Mouse (Mus musculus) MEL (cell line): ENCODE measurements around the gene Nek11.

Source experiments
- CTCF ChIP-seq, 3 experiments: IDR thresholded peaks in 2 of 3; conservative IDR thresholded peaks in 1 of 3; 2 replicates each; pipeline ENCODE4 v1.5.1; 2011 to 2012; ENCODE audit warnings: low read length in 3 of 3, low read depth in 2 of 3, mild to moderate bottlenecking in 2 of 3, improper control_type of control experiment in 1 of 3, inconsistent platforms in 1 of 3, mixed read lengths in 1 of 3, moderate library complexity in 1 of 3; ENCODE audit not compliant: control insufficient read depth in 1 of 3, insufficient read depth in 1 of 3, poor library complexity in 1 of 3, severe bottlenecking in 1 of 3
- ELF1 ChIP-seq: IDR thresholded peaks from 2 replicates; pipeline ENCODE4 v1.6.1; 2014; ENCODE audit warnings: low read depth, mild to moderate bottlenecking, inconsistent platforms, low read length, improper control_type of control experiment, moderate library complexity
- EP300 ChIP-seq, 2 experiments: IDR thresholded peaks; 2 replicates each; pipeline ENCODE4 v1.6.1; 2011; ENCODE audit warnings: improper control_type of control experiment in 2 of 2, low read length in 2 of 2, low read depth in 1 of 2, mild to moderate bottlenecking in 1 of 2
- ETS1 ChIP-seq: IDR thresholded peaks from 2 replicates; pipeline ENCODE4 v1.6.1; 2012; ENCODE audit warnings: low read depth, mild to moderate bottlenecking, inconsistent platforms, low read length, improper control_type of control experiment, moderate library complexity
- MYB ChIP-seq: IDR thresholded peaks from 2 replicates; pipeline ENCODE4 v1.6.1; 2011; ENCODE audit warnings: mild to moderate bottlenecking, low read depth, low read length, improper control_type of control experiment
- NELFE ChIP-seq: IDR thresholded peaks from 2 replicates; pipeline ENCODE4 v1.6.1; 2011; ENCODE audit warnings: low read depth, low read length, improper control_type of control experiment
- NRF1 ChIP-seq: IDR thresholded peaks from 2 replicates; pipeline ENCODE4 v1.6.1; 2014; ENCODE audit warnings: low read depth, mild to moderate bottlenecking, inconsistent platforms, low read length, improper control_type of control experiment, moderate library complexity; ENCODE audit not compliant: poor library complexity, insufficient read depth, severe bottlenecking
- POLR2AphosphoS2 ChIP-seq: IDR thresholded peaks from 2 replicates; pipeline ENCODE4 v1.6.1; 2011; ENCODE audit warnings: low read length, improper control_type of control experiment
- TAL1 ChIP-seq: IDR thresholded peaks from 2 replicates; pipeline ENCODE4 v1.6.1; 2012; ENCODE audit warnings: mild to moderate bottlenecking, inconsistent platforms, low read length, moderate library complexity, mixed read lengths

- TF ChIP-seq ELF1 (no peak), TAL1 (no peak), ETS1 (no peak), MYB (no peak), NRF1 (no peak), EP300 (IDR thresholded peaks at IDR 0.05; ENCODE audit: low read depth in 1 of 2, low read length in 2 of 2) (no peak), NELFE (no peak), CTCF (IDR thresholded peaks at IDR 0.05 in 2 of 3, conservative IDR thresholded peaks at IDR 0.05 in 1 of 3; ENCODE audit: control insufficient read depth in 1 of 3, insufficient read depth in 1 of 3, low read depth in 2 of 3, low read length in 3 of 3, poor library complexity in 1 of 3, severe bottlenecking in 1 of 3) (no peak), POLR2AphosphoS2 (no peak)
These were observed 141.2 kb downstream of the Nek11 start for GRCm38 (mm10) chr9:105254076-105254475.
